Mouse (Mus musculus): ENCODE measurements at regions not wholly inside any gene's neighbourhood (a gene's known extent, or its start where the extent isn't known, plus 50 kb on each side); places are given as distances from the start of the nearest gene placed in this dataset.
A peak's percentile ranks its signal among the peaks of the same experiment; 100 is the strongest.

- peak; percentile 25 for DNase-seq (ENCODE audit: extremely low read depth)
- Histone ChIP-seq H3K36me3 (replicated peaks in 1 of 2; ENCODE audit: control insufficient read depth in 1 of 2, insufficient read depth in 1 of 2, low read length in 1 of 2) (no peaks in the 10 kb centered on the region), H3K79me2 (replicated peaks; ENCODE audit: control insufficient read depth, extremely low read depth, insufficient read depth, poor library complexity, severe bottlenecking) (no peaks in the 10 kb centered on the region), H3K9me3 (replicated peaks; ENCODE audit: low read length) (no peaks in the 10 kb centered on the region), H3K4me2 (ENCODE audit: insufficient read depth, low read depth, poor library complexity, severe bottlenecking) (no peak overlapping the region), H3K27me3 (replicated peaks) (no peaks in the 10 kb centered on the region), H3K9ac (ENCODE audit: insufficient read depth, low read depth) (no peak overlapping the region), H3K4me3 (replicated peaks in 1 of 3; ENCODE audit: low read depth in 2 of 3, low read length in 2 of 3, poor library complexity in 1 of 3) (no peak overlapping the region), H3K4me1 (ENCODE audit: control insufficient read depth in 1 of 2, insufficient read depth in 2 of 2) (peaks cover 0 to 11% of the 10 kb centered on the region in 2 experiments; a peak in 2 of 4 replicates), H3K27ac (ENCODE audit: insufficient read depth, low read depth) (no peak overlapping the region)
- in situ Hi-C loops (cut with MboI; ENCODE audit: low pct_ligation_motif_present, low pct_unique_long_range_greater_than_20kb, low sequenced_read_pairs) (no loop called here), dilution Hi-C loops (cut with MboI; ENCODE audit: extremely low pct_ligation_motif_present, extremely low pct_unique_long_range_greater_than_20kb, low sequenced_read_pairs) (no loop called here)
- TF ChIP-seq MAX (IDR thresholded peaks at IDR 0.05; ENCODE audit: low read length): no peak
- TF ChIP-seq SMC3 (IDR thresholded peaks at IDR 0.05; ENCODE audit: low read depth, low read length): no peak
- TF ChIP-seq ETS1 (conservative IDR thresholded peaks at IDR 0.05; ENCODE audit: low read depth, low read length): no peak
- TF ChIP-seq USF2 (conservative IDR thresholded peaks at IDR 0.05; ENCODE audit: low read depth, low read length): no peak
Measured at GRCm38 (mm10) chr10:9462361-9462760, 212.6 kb downstream of the Samd5 start.

- Histone ChIP-seq H3K4me1 (ENCODE audit: control insufficient read depth in 1 of 2, insufficient read depth in 2 of 2) (peaks cover 0 to 11% of the 10 kb centered on the region in 2 experiments; a peak in 2 of 4 replicates), H3K27me3 (replicated peaks) (no peaks in the 10 kb centered on the region), H3K79me2 (replicated peaks; ENCODE audit: control insufficient read depth, extremely low read depth, insufficient read depth, poor library complexity, severe bottlenecking) (no peaks in the 10 kb centered on the region), H3K4me2 (ENCODE audit: insufficient read depth, low read depth, poor library complexity, severe bottlenecking) (no peak overlapping the region), H3K9me3 (replicated peaks; ENCODE audit: low read length) (no peaks in the 10 kb centered on the region), H3K36me3 (replicated peaks in 1 of 2; ENCODE audit: control insufficient read depth in 1 of 2, insufficient read depth in 1 of 2, low read length in 1 of 2) (no peaks in the 10 kb centered on the region), H3K27ac (ENCODE audit: insufficient read depth, low read depth) (no peak overlapping the region), H3K4me3 (replicated peaks in 1 of 3; ENCODE audit: low read depth in 2 of 3, low read length in 2 of 3, poor library complexity in 1 of 3) (no peak overlapping the region), H3K9ac (ENCODE audit: insufficient read depth, low read depth) (no peak overlapping the region)
- TF ChIP-seq ZMIZ1 (IDR thresholded peaks at IDR 0.05; ENCODE audit: low read depth, low read length) (no peak), MAFK (IDR thresholded peaks at IDR 0.05; ENCODE audit: insufficient replicate concordance, low read length) (no peak), TBP (conservative IDR thresholded peaks at IDR 0.05; ENCODE audit: low read depth, low read length) (no peak), ZKSCAN1 (IDR thresholded peaks at IDR 0.05; ENCODE audit: borderline replicate concordance, low read depth, low read length) (no peak), POLR2AphosphoS2 (IDR thresholded peaks at IDR 0.05; ENCODE audit: low read depth, low read length) (no peak), ZC3H11A (IDR thresholded peaks at IDR 0.05; ENCODE audit: low read depth, low read length) (no peak), CHD2 (IDR thresholded peaks at IDR 0.05; ENCODE audit: low read length) (no peak), BHLHE40 (IDR thresholded peaks at IDR 0.05; ENCODE audit: low read depth, low read length) (no peak)
- no peak for DNase-seq (ENCODE audit: extremely low read depth)
- in situ Hi-C loops (cut with MboI; ENCODE audit: low pct_ligation_motif_present, low pct_unique_long_range_greater_than_20kb, low sequenced_read_pairs) (no loop called here), dilution Hi-C loops (cut with MboI; ENCODE audit: extremely low pct_ligation_motif_present, extremely low pct_unique_long_range_greater_than_20kb, low sequenced_read_pairs) (no loop called here)
Measured at GRCm38 (mm10) chr10:9459145-9459544, 215.9 kb downstream of the Samd5 start.

- dilution Hi-C loops (cut with MboI; ENCODE audit: extremely low pct_ligation_motif_present, extremely low pct_unique_long_range_greater_than_20kb, low sequenced_read_pairs): no loop called here
- no peak overlapping the region for H3K4me3 ChIP-seq (replicated peaks in 1 of 3; ENCODE audit: low read depth in 2 of 3, low read length in 2 of 3, poor library complexity in 1 of 3)
- no peak overlapping the region for H3K27ac ChIP-seq (ENCODE audit: insufficient read depth, low read depth)
- TF ChIP-seq USF1 (IDR thresholded peaks at IDR 0.05; ENCODE audit: low read depth, low read length) (no peak), RAD21 (IDR thresholded peaks at IDR 0.05; ENCODE audit: low read depth, low read length) (no peak), POLR2AphosphoS2 (IDR thresholded peaks at IDR 0.05; ENCODE audit: low read depth, low read length) (no peak), CHD2 (IDR thresholded peaks at IDR 0.05; ENCODE audit: low read length) (no peak), JUN (IDR thresholded peaks at IDR 0.05; ENCODE audit: insufficient read depth, low read depth, low read length) (no peak), USF2 (conservative IDR thresholded peaks at IDR 0.05; ENCODE audit: low read depth, low read length) (no peak), GABPA (IDR thresholded peaks at IDR 0.05; ENCODE audit: insufficient replicate concordance, low read depth, low read length) (no peak), IRF4 (IDR thresholded peaks at IDR 0.05; ENCODE audit: low read depth, low read length) (no peak), SIN3A (IDR thresholded peaks at IDR 0.05; ENCODE audit: low read length) (no peak), MAZ (IDR thresholded peaks at IDR 0.05; ENCODE audit: low read depth, low read length) (no peak), HCFC1 (IDR thresholded peaks at IDR 0.05; ENCODE audit: low read depth, low read length) (no peak)
- H3K9me3 ChIP-seq (replicated peaks; ENCODE audit: low read length): no peaks in the 10 kb centered on the region
- H3K4me1 ChIP-seq (ENCODE audit: control insufficient read depth in 1 of 2, insufficient read depth in 2 of 2): peaks cover 0 to 11% of the 10 kb centered on the region in 2 experiments; a peak in 2 of 4 replicates
- DNase-seq (ENCODE audit: extremely low read depth): no peak
- no peak overlapping the region for H3K9ac ChIP-seq (ENCODE audit: insufficient read depth, low read depth)
- H3K4me2 ChIP-seq (ENCODE audit: insufficient read depth, low read depth, poor library complexity, severe bottlenecking): no peak overlapping the region
- in situ Hi-C loops (cut with MboI; ENCODE audit: low pct_ligation_motif_present, low pct_unique_long_range_greater_than_20kb, low sequenced_read_pairs): no loop called here
- no peaks in the 10 kb centered on the region for H3K36me3 ChIP-seq (replicated peaks in 1 of 2; ENCODE audit: control insufficient read depth in 1 of 2, insufficient read depth in 1 of 2, low read length in 1 of 2)
- no peaks in the 10 kb centered on the region for H3K79me2 ChIP-seq (replicated peaks; ENCODE audit: control insufficient read depth, extremely low read depth, insufficient read depth, poor library complexity, severe bottlenecking)
- no peaks in the 10 kb centered on the region for H3K27me3 ChIP-seq (replicated peaks)
Measured at GRCm38 (mm10) chr10:9458466-9458865, 216.5 kb downstream of the Samd5 start.

Measured in CH12.LX (cell line).